In genomic region chr8:104602468-104603244, GRCm38 (mm10) we compare ENCODE assay signal across 8 mouse cellular contexts. TPM values are rescaled to one million over a fixed set of nuclear protein-coding genes. Genes with fewer than 3 reads are reported as not detected.
DNase-seq lines count a peak whose midpoint lies in the region; ATAC-seq and TF ChIP-seq lines count a peak whose summit lies in the region.

No protein-coding gene starts in this region.

- H3K4me2 ChIP-seq in forebrain, embryonic 12.5 days = peak overlapping the region; percentile 49
- peak overlapping the region; percentile 57 for H3K4me2 ChIP-seq in heart, postnatal 0 days (ENCODE audit: low read depth, low read length)
- H3K4me2 ChIP-seq in liver, embryonic 14.5 days (ENCODE audit: low read depth) = peak overlapping the region; percentile 42
- H3K4me2 ChIP-seq in neural tube, embryonic 11.5 days (ENCODE audit: low read depth) = peak overlapping the region; percentile 34
- H3K4me2 ChIP-seq in stomach, embryonic 16.5 days (ENCODE audit: low read depth, low read length) = peak overlapping the region; percentile 60

- H3K36me3 ChIP-seq in E14TG2a.4 (ENCODE audit: insufficient read depth, low read length) = 0 out of 2 replicates have a peak, but pooled peaks cover 5% of the 10 kb centered on the region
- no peaks in the 10 kb centered on the region for H3K36me3 ChIP-seq in forebrain, embryonic 12.5 days (replicated peaks)
- H3K36me3 ChIP-seq in heart, postnatal 0 days (replicated peaks; ENCODE audit: control insufficient read depth, insufficient read depth, low read length) = no peaks in the 10 kb centered on the region
- no peaks in the 10 kb centered on the region for H3K36me3 ChIP-seq in liver, embryonic 14.5 days (replicated peaks; ENCODE audit: control insufficient read depth, insufficient read depth, low read depth)
- H3K36me3 ChIP-seq in neural tube, embryonic 11.5 days (ENCODE audit: control insufficient read depth, insufficient read depth, low read length) = no peaks in the 10 kb centered on the region
- no peaks in the 10 kb centered on the region for H3K36me3 ChIP-seq in stomach, embryonic 16.5 days (ENCODE audit: control insufficient read depth, insufficient read depth, low read length)

- peak; percentile 96 for TF ChIP-seq CTCF in E14TG2a.4 (conservative IDR thresholded peaks at IDR 0.05; ENCODE audit: low read length)
- TF ChIP-seq CTCF in heart, postnatal 0 days (IDR thresholded peaks at IDR 0.05; ENCODE audit: low read depth) = peak; percentile 99
- TF ChIP-seq CTCF in liver, embryonic 14.5 days (IDR thresholded peaks at IDR 0.05; ENCODE audit: low read depth) = peak; percentile 94

- no peak overlapping the region for H3K27ac ChIP-seq in forebrain, embryonic 12.5 days
- H3K27ac ChIP-seq in heart, postnatal 0 days (ENCODE audit: low read depth) = peak overlapping the region; percentile 71
- no peak overlapping the region for H3K27ac ChIP-seq in liver, embryonic 14.5 days
- H3K27ac ChIP-seq in neural tube, embryonic 11.5 days (ENCODE audit: low read depth, low read length) = no peak overlapping the region
- H3K27ac ChIP-seq in stomach, embryonic 16.5 days (ENCODE audit: low read length) = no peak overlapping the region

- no peak for TF ChIP-seq EP300 in heart, postnatal 0 days (IDR thresholded peaks at IDR 0.05; ENCODE audit: low read depth)
- TF ChIP-seq EP300 in liver, embryonic 14.5 days (IDR thresholded peaks at IDR 0.05; ENCODE audit: low read depth) = no peak

- peak overlapping the region; percentile 61 for H3K4me3 ChIP-seq in E14TG2a.4 (replicated peaks; ENCODE audit: low read length)
- peak overlapping the region; percentile 16 for H3K4me3 ChIP-seq in forebrain, embryonic 12.5 days (replicated peaks)
- peak overlapping the region; percentile 21 for H3K4me3 ChIP-seq in heart, postnatal 0 days (ENCODE audit: low read depth, low read length)
- peak overlapping the region in 1 of 2 experiments; percentile 7; a peak in 1 of 4 replicates for H3K4me3 ChIP-seq in liver, embryonic 14.5 days (ENCODE audit: insufficient read depth in 1 of 2, low read depth in 2 of 2, low read length in 2 of 2)
- no peak overlapping the region for H3K4me3 ChIP-seq in neural tube, embryonic 11.5 days (ENCODE audit: low read depth, low read length)
- peak overlapping the region; percentile 38 for H3K4me3 ChIP-seq in stomach, embryonic 16.5 days (replicated peaks; ENCODE audit: low read length)

- H3K4me1 ChIP-seq in E14TG2a.4 (replicated peaks; ENCODE audit: low read depth, low read length) = peaks cover 27% of the 10 kb centered on the region
- peaks cover 14% of the 10 kb centered on the region for H3K4me1 ChIP-seq in forebrain, embryonic 12.5 days
- peaks cover 32% of the 10 kb centered on the region for H3K4me1 ChIP-seq in heart, postnatal 0 days (ENCODE audit: control insufficient read depth, insufficient read depth)
- peaks cover 0 to 6% of the 10 kb centered on the region in 2 experiments; a peak in 3 of 4 replicates for H3K4me1 ChIP-seq in liver, embryonic 14.5 days (replicated peaks; ENCODE audit: control insufficient read depth in 2 of 2, insufficient read depth in 2 of 2, low read length in 1 of 2)
- H3K4me1 ChIP-seq in neural tube, embryonic 11.5 days (ENCODE audit: control insufficient read depth, insufficient read depth, low read length) = no peaks in the 10 kb centered on the region
- H3K4me1 ChIP-seq in stomach, embryonic 16.5 days (ENCODE audit: control insufficient read depth, insufficient read depth, low read length) = peaks cover 7% of the 10 kb centered on the region

- H3K9me3 ChIP-seq in E14TG2a.4 (ENCODE audit: low read length) = no peaks in the 10 kb centered on the region
- H3K9me3 ChIP-seq in forebrain, embryonic 12.5 days = no peaks in the 10 kb centered on the region
- no peaks in the 10 kb centered on the region for H3K9me3 ChIP-seq in heart, postnatal 0 days (replicated peaks; ENCODE audit: control insufficient read depth, low read length)
- no peaks in the 10 kb centered on the region for H3K9me3 ChIP-seq in liver, embryonic 14.5 days (ENCODE audit: control insufficient read depth, low read length)
- no peaks in the 10 kb centered on the region for H3K9me3 ChIP-seq in neural tube, embryonic 11.5 days (ENCODE audit: control insufficient read depth, low read length)
- no peaks in the 10 kb centered on the region for H3K9me3 ChIP-seq in stomach, embryonic 16.5 days (replicated peaks; ENCODE audit: control insufficient read depth, low read length)

- peak; percentile 92 for ATAC-seq in forebrain, embryonic 12.5 days (ENCODE audit: low FRiP score)
- peak; percentile 89 for ATAC-seq in heart, postnatal 0 days (ENCODE audit: insufficient read depth, low read depth)
- ATAC-seq in liver, embryonic 14.5 days (ENCODE audit: insufficient read depth) = peak; percentile 75
- ATAC-seq in neural tube, embryonic 11.5 days (ENCODE audit: insufficient read depth, low FRiP score, low TSS enrichment) = peak; percentile 86
- ATAC-seq in stomach, embryonic 16.5 days (ENCODE audit: insufficient read depth, low FRiP score) = peak; percentile 86

- 21% methylated on average over 21 of the region's 21 CpGs for WGBS in forebrain, embryonic 12.5 days
- 13% methylated on average over 21 of the region's 21 CpGs for WGBS in heart, postnatal 0 days
- 19% methylated on average over 21 of the region's 21 CpGs for WGBS in liver, embryonic 14.5 days (ENCODE audit: insufficient replicate concordance)
- WGBS in neural tube, embryonic 11.5 days = 20% methylated on average over 21 of the region's 21 CpGs
- WGBS in stomach, embryonic 16.5 days = 23% methylated on average over 21 of the region's 21 CpGs

- DNase-seq in c-Kit-positive CD71-positive TER-119-negative erythroid progenitor cells, embryonic 14.5 days (ENCODE audit: low read depth) = peak; percentile 72
- DNase-seq in heart, postnatal 0 days (ENCODE audit: low spot score) = peak; percentile 97
- peak; percentile 93 for DNase-seq in kidney, postnatal 36 days
- DNase-seq in liver, embryonic 14.5 days (ENCODE audit: low read depth in 3 of 3, low spot score in 3 of 3) = peak; percentile 50 to 55 (median 52)
- peak; percentile 89 for DNase-seq in neural tube, embryonic 11.5 days (ENCODE audit: low spot score)

- H3K27me3 ChIP-seq in E14TG2a.4 (ENCODE audit: insufficient read depth, low read length) = peaks cover 22% of the 10 kb centered on the region
- H3K27me3 ChIP-seq in forebrain, embryonic 12.5 days = peaks cover 14% of the 10 kb centered on the region; the same call in 1 of the 2 replicates
- no peaks in the 10 kb centered on the region for H3K27me3 ChIP-seq in heart, postnatal 0 days (ENCODE audit: control insufficient read depth, insufficient read depth, low read length)
- H3K27me3 ChIP-seq in liver, embryonic 14.5 days (ENCODE audit: control insufficient read depth, insufficient read depth, low read length) = peaks cover 3% of the 10 kb centered on the region
- H3K27me3 ChIP-seq in neural tube, embryonic 11.5 days (ENCODE audit: control insufficient read depth, insufficient read depth, low read length) = no peaks in the 10 kb centered on the region
- no peaks in the 10 kb centered on the region for H3K27me3 ChIP-seq in stomach, embryonic 16.5 days (ENCODE audit: control insufficient read depth, insufficient read depth, low read length)

- H3K9ac ChIP-seq in forebrain, embryonic 12.5 days = no peak overlapping the region
- peak overlapping the region; percentile 26; the same call in 1 of the 2 replicates for H3K9ac ChIP-seq in heart, postnatal 0 days (replicated peaks; ENCODE audit: low read depth, low read length)
- H3K9ac ChIP-seq in liver, embryonic 14.5 days (replicated peaks) = no peak overlapping the region
- no peak overlapping the region for H3K9ac ChIP-seq in neural tube, embryonic 11.5 days (ENCODE audit: low read length)
- H3K9ac ChIP-seq in stomach, embryonic 16.5 days (ENCODE audit: low read length) = peak overlapping the region; percentile 60

RNA-seq across cellular contexts. Expression of gene Pdp2, which starts 11.4 kb away (rescaled TPM):
- polyA plus RNA-seq in forebrain, embryonic 12.5 days (2016; fragmentation: Nextera tagmentation; extraction: Ambion mirVana) = 14.2 and 14.9 TPM in 2 replicates
- total RNA-seq in heart, postnatal 0 days (2014; rRNA removed; ENCODE audit: low replicate concordance) = 4.0 and 4.2 TPM in 2 replicates
- polyA plus RNA-seq in heart, postnatal 0 days (2015; fragmentation: Nextera tagmentation; extraction: Ambion mirVana) = 5.7 and 6.1 TPM in 2 replicates
- 1.4 and 1.5 TPM in 2 replicates for polyA plus RNA-seq in liver, embryonic 14.5 days (2012; rRNA removed)
- polyA plus RNA-seq in liver, embryonic 14.5 days (2014; fragmentation: Nextera tagmentation; extraction: Ambion mirVana) = 2.4 and 2.6 TPM in 2 replicates
- 17.8 and 20.0 TPM in 2 replicates for polyA plus RNA-seq in neural tube, embryonic 11.5 days (2014; fragmentation: Nextera tagmentation; extraction: Ambion mirVana)
- polyA plus RNA-seq in stomach, embryonic 16.5 days (2015; fragmentation: Nextera tagmentation; extraction: Ambion mirVana) = 13.3 and 14.1 TPM in 2 replicates

RNA-seq across cellular contexts. Expression of gene Cdh16, which starts 21.5 kb away (rescaled TPM):
- not detected in 2 replicates for polyA plus RNA-seq in forebrain, embryonic 12.5 days (2016; fragmentation: Nextera tagmentation; extraction: Ambion mirVana)
- 8.3 and 8.9 TPM in 2 replicates for total RNA-seq in heart, postnatal 0 days (2014; rRNA removed; ENCODE audit: low replicate concordance)
- polyA plus RNA-seq in heart, postnatal 0 days (2015; fragmentation: Nextera tagmentation; extraction: Ambion mirVana) = 11.4 and 13.1 TPM in 2 replicates
- 0.01 and 0.02 TPM in 2 replicates for polyA plus RNA-seq in liver, embryonic 14.5 days (2012; rRNA removed)
- polyA plus RNA-seq in liver, embryonic 14.5 days (2014; fragmentation: Nextera tagmentation; extraction: Ambion mirVana) = not detected in 2 replicates
- polyA plus RNA-seq in neural tube, embryonic 11.5 days (2014; fragmentation: Nextera tagmentation; extraction: Ambion mirVana) = 0.80 TPM in 1 of 2 replicates, not detected in the other
- polyA plus RNA-seq in stomach, embryonic 16.5 days (2015; fragmentation: Nextera tagmentation; extraction: Ambion mirVana) = 1.6 and 2.0 TPM in 2 replicates

RNA-seq across cellular contexts. Expression of gene Rrad, which starts 28.5 kb away (rescaled TPM):
- 0.69 and 1.7 TPM in 2 replicates for polyA plus RNA-seq in forebrain, embryonic 12.5 days (2016; fragmentation: Nextera tagmentation; extraction: Ambion mirVana)
- 197 and 317 TPM in 2 replicates for total RNA-seq in heart, postnatal 0 days (2014; rRNA removed; ENCODE audit: low replicate concordance)
- 235 and 284 TPM in 2 replicates for polyA plus RNA-seq in heart, postnatal 0 days (2015; fragmentation: Nextera tagmentation; extraction: Ambion mirVana)
- 0.21 and 0.25 TPM in 2 replicates for polyA plus RNA-seq in liver, embryonic 14.5 days (2012; rRNA removed)
- 0.10 and 0.54 TPM in 2 replicates for polyA plus RNA-seq in liver, embryonic 14.5 days (2014; fragmentation: Nextera tagmentation; extraction: Ambion mirVana)
- polyA plus RNA-seq in neural tube, embryonic 11.5 days (2014; fragmentation: Nextera tagmentation; extraction: Ambion mirVana) = 2.9 and 4.3 TPM in 2 replicates
- polyA plus RNA-seq in stomach, embryonic 16.5 days (2015; fragmentation: Nextera tagmentation; extraction: Ambion mirVana) = 9.2 and 14.4 TPM in 2 replicates

RNA-seq across cellular contexts. Expression of gene Ciao2b, which starts 39.1 kb away (rescaled TPM):
- 104 and 115 TPM in 2 replicates for polyA plus RNA-seq in forebrain, embryonic 12.5 days (2016; fragmentation: Nextera tagmentation; extraction: Ambion mirVana)
- 132 and 184 TPM in 2 replicates for total RNA-seq in heart, postnatal 0 days (2014; rRNA removed; ENCODE audit: low replicate concordance)
- 141 and 147 TPM in 2 replicates for polyA plus RNA-seq in heart, postnatal 0 days (2015; fragmentation: Nextera tagmentation; extraction: Ambion mirVana)
- polyA plus RNA-seq in liver, embryonic 14.5 days (2012; rRNA removed) = 33.2 and 38.5 TPM in 2 replicates
- polyA plus RNA-seq in liver, embryonic 14.5 days (2014; fragmentation: Nextera tagmentation; extraction: Ambion mirVana) = 49.6 and 50.3 TPM in 2 replicates
- 96.9 and 99.1 TPM in 2 replicates for polyA plus RNA-seq in neural tube, embryonic 11.5 days (2014; fragmentation: Nextera tagmentation; extraction: Ambion mirVana)
- 92.6 and 93.6 TPM in 2 replicates for polyA plus RNA-seq in stomach, embryonic 16.5 days (2015; fragmentation: Nextera tagmentation; extraction: Ambion mirVana)

Comparison
In these comparisons a context has a peak if more than half of its experiments do, and no peak if none do; other contexts are left out.
1. H3K9ac ChIP-seq: peak in heart, postnatal 0 days (single experiment) and stomach, embryonic 16.5 days (single experiment); none in forebrain, embryonic 12.5 days (single experiment), liver, embryonic 14.5 days (single experiment) and neural tube, embryonic 11.5 days (single experiment).
2. RNA of gene Rrad, which starts 28.5 kb away (polyA plus RNA-seq): 235 to 284 TPM in heart, postnatal 0 days; 9.2 to 14.4 TPM in stomach, embryonic 16.5 days, 2.9 to 4.3 TPM in neural tube, embryonic 11.5 days, 0.69 to 1.7 TPM in forebrain, embryonic 12.5 days and 0.10 to 0.54 TPM in liver, embryonic 14.5 days; every median in the first group is over 10 times any median in the second.
3. Peak in every context shown above with its lines, with median percentiles within 50 percentile points of each other: CTCF ChIP-seq, DNase-seq, ATAC-seq and H3K4me2 ChIP-seq.